Mouse (Mus musculus) WW6 (cell line): Measurements from ENCODE around the gene Itpk1.
A peak's percentile ranks its signal among the peaks of the same experiment; 100 is the strongest.

ENCODE experiments used
- DNase-seq: peaks from one replicate; pipeline ENCODE4 v3.0.0-alpha.2; 2013; ENCODE audit warnings: low read depth, low spot score

The Itpk1 gene

GRCm38 (mm10) chr12:102704457-102705198 is at the start of gene Itpk1:
Gene Itpk1 (minus strand): TSS chr12:102704930.
- no peak for DNase-seq

- DNase-seq = no peak
These were observed 43.5 kb upstream of the Itpk1 start for GRCm38 (mm10) chr12:102748256-102748655.

- no peak for DNase-seq
These were observed 40.1 kb upstream of the Itpk1 start for GRCm38 (mm10) chr12:102744839-102745238.

- DNase-seq = no peak
These were observed 39.2 kb upstream of the Itpk1 start, which contains the start of the genes Moap1 and Tmem251 for GRCm38 (mm10) chr12:102743589-102744574. Gene Moap1 (minus strand): TSS chr12:102743661. Gene Tmem251 (plus strand): TSS chr12:102743762.

GRCm38 (mm10) chr12:102743036-102743588 is 38.4 kb upstream of the Itpk1 start:
- no peak for DNase-seq

- no peak for DNase-seq
These were observed 37.3 kb upstream of the Itpk1 start for GRCm38 (mm10) chr12:102742056-102742455.

- DNase-seq = no peak
These were observed 35.6 kb upstream of the Itpk1 start for GRCm38 (mm10) chr12:102740285-102740684.

- no peak for DNase-seq
These were observed 34.4 kb upstream of the Itpk1 start for GRCm38 (mm10) chr12:102739096-102739495.

GRCm38 (mm10) chr12:102733381-102733780 is 28.7 kb upstream of the Itpk1 start:
- no peak for DNase-seq

- DNase-seq = no peak
These were observed 26.3 kb upstream of the Itpk1 start for GRCm38 (mm10) chr12:102730798-102731619.

- DNase-seq = peak; percentile 96
These were observed 25.4 kb upstream of the Itpk1 start for GRCm38 (mm10) chr12:102729855-102730797.

GRCm38 (mm10) chr12:102725761-102726175 is 21.0 kb upstream of the Itpk1 start:
- no peak for DNase-seq

GRCm38 (mm10) chr12:102725146-102725545 is 20.4 kb upstream of the Itpk1 start:
- DNase-seq = no peak

GRCm38 (mm10) chr12:102723861-102724260 is 19.1 kb upstream of the Itpk1 start:
- no peak for DNase-seq

- DNase-seq = no peak
These were observed 18.2 kb upstream of the Itpk1 start for GRCm38 (mm10) chr12:102722966-102723365.

- DNase-seq = no peak
These were observed 17.7 kb upstream of the Itpk1 start for GRCm38 (mm10) chr12:102722451-102722850.

- DNase-seq = no peak
These were observed 15.0 kb upstream of the Itpk1 start for GRCm38 (mm10) chr12:102719552-102720315.

GRCm38 (mm10) chr12:102714654-102715395 is 10.1 kb upstream of the Itpk1 start:
- no peak for DNase-seq
